Mouse (Mus musculus) embryo, embryonic 10.5 days (tissue): ENCODE measurements around the gene Med12l.

Source experiments
- DNase-seq: peaks from one replicate; pipeline ENCODE4 v3.0.0-alpha.2; 2015; ENCODE audit warnings: low spot score

The Med12l gene

DNA sequence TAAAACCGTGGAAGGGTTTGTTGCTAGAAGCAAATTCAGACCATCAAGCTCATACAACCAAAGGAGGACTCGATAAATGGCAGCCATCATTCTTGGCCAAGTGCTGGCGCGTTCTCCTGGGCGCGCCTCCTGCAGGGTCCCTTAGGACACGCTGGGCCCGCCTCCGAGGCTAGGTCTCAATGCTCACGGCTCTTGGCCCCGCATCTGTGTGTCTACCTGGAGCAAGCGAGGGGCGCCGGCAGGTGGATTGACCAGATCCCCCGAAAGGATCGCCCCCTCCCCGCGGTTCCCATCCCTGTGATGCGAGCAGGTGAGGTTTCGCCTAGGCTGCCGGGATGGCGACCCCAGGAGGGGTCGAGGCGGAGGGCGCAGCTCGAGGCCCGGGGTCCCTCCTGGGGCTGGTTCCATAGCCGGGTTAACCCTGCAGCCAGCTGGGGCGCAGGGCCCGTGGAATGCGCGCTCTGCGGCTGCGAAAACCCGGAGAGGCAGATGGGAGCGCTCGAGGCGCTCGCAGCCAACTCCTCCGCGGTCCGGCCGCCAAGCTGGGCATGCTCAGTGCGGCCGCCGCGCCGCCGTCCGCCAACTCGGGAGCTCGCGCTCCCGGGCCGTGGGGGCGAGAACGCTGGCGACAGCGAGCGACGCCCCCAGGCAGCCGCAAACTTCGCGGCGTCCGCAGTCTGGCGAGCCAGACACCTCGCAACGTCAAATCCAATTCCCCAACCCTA lies at the start of gene Med12l:
Gene Med12l (plus strand): TSS at position 555 of the 725 bp plus-strand sequence.
- DNase-seq = peak; percentile 76

DNA sequence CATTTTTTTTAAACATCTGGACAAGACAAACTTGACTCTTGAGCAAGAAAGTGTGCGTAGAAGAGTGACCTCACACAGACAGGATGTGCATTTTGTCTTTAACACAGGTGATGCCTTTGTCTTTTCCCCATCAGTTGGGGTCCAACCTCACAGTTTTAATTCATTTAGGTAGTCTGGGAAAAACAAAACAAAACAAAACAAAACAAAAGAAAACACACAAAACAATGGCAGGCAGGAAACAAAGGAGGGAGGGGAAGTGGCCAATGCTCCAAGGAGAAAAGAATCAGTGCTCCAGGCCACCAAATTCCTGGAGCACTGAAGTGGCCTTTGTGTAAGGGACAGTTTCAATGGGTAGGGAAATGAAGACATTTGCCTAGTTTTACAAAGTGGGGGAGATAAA lies 44.5 kb upstream of the Med12l start:
- DNase-seq = no peak

DNA sequence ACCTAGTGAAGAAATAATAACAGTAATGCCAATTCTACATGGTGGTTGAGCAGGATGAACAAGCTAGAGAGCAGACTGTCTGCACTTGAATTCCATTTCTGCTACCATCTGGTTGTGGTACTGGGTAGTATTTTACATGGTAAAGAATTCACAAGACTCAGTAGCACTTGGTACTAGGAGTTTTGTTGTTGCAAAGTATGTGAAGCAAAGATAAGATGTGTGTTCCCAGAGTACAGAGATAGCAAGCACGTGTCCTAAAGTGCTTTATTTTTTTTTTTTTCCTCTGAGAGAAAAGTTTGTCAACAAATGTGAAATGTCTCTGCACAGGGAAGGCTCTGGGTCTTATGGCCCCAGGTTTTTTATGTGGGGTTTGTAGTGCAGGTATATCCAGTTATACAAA lies 28.2 kb upstream of the Med12l start:
- DNase-seq = no peak

DNA sequence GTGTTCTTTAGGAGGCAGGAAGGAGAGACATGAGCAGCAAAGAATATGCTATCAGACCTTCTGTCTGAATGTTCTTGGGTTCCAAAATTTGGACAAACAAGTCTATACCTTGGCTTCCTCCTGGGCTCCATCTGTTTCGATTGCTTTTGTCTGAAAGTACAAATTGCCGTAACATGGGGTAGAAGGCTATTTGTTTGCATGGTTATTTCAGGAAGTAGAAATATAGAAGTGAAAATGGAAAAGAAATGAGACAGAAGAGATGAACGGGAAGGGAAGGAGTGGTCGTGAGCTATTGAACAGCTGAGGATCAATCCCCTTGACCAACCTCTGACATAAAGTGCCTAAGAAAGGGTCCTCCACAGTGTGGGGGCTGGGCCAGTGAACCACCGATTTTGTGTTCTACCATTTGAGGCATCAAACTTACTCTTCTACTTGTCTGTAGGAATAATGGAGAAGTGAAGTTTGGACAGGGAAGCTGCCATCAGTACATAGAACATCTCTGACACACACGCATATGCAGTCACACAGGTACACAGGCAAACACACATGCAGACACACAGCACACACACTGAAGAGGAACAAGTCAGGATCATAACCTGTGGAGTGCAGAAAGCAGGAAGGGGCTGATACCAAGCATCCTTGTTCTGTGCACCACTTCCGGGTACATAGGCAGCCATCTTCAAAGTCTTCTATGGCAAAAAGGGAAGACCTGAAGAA lies 27.6 kb upstream of the Med12l start:
- DNase-seq = no peak

DNA sequence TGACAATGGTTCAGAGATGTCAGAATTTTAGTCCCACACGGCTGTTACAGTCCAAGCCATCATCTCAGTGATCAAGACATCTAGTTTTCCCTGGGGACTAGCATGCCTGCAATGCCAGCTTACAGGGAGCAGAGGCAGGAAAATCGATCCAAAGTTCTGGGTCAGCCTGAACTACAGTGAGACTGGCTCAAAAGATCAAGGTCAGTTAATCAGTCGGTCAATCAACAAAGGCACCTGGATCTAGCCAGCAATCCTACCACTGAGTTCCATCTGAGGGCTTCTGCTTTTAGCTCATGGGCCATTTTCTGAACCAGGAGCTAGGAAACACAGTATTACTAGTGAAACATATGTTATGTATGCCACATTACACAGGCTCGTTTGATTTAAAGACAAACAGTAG lies 25.0 kb upstream of the Med12l start:
- no peak for DNase-seq

DNA sequence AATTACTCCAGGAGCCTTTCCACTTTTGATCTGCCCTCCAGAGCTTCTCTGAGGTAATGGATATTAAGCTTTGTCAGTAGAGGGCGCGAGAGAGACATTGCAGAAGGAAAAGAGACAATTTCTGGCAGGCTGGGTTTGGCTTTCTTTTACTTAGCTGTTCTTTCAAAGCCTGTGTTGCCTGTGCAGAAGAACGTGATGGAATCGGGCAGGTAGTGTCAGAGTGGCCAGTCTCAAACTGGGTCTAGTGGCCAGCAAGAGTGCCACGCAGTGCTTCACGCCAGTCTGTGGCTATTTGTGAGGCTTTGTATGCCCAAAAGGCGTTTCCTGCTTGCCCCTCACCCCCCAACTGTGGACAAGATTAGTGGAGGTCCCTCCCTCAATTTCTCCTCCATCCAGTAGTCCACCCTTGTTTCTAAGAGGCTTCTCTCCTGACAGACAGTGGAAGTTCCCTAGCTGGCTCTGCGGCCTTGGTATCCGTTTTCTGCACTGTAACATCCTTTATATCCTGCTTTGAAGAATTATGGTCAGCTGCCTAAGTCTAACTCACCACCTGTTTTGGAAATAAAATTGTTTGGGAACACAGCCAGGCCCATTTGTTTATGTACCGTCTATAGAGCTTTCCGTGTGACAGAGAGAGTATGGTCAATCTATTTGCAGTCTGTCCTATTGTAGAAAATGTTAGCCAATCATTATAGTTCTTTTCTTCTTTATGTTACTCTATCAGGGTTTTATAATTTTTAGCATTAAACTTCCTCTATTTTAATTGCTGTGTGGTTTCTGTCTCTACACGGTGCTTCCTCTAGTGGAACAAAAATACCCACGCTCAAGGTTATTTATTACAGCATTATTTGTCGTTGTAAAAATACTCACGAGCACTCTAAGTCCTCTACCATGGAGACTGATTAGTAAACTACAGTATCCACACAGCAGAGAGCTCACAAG lies 22.5 kb upstream of the Med12l start:
- peak; percentile 91 for DNase-seq

DNA sequence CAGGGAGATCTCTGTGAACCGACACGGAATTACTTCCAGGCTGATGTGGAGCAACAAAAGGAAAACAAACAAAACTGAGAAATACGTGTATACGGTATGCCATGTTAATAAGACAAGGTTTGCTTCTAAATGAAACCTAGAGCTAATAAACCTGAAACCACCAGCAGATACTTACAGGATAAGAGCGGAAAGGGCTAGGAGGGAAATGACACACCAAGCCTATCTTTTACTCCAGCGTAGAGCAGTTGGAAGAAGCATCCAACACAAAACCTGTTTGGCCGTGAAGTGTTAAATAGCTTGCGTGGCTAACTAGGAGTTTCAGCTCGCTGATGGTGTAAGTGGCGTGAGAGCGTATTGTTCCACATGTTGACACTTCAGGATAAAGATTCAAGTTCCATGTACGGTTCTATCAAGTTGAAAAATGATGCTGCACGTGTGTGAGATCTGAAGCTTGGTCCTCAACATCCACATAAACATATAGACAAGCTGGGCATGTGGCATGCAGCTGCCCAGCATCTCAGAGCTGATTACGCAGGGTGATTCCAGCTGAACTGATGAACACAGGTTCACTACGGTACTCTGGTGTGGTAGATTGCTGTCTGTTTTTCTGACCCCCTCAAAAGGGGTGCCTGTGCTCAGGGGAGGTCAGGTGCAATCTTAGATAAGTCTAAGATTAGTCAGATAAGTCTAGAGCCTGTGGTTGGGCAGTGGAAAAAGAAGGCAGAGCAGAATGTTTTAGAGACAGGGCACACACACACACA lies 21.6 kb upstream of the Med12l start:
- DNase-seq = no peak

DNA sequence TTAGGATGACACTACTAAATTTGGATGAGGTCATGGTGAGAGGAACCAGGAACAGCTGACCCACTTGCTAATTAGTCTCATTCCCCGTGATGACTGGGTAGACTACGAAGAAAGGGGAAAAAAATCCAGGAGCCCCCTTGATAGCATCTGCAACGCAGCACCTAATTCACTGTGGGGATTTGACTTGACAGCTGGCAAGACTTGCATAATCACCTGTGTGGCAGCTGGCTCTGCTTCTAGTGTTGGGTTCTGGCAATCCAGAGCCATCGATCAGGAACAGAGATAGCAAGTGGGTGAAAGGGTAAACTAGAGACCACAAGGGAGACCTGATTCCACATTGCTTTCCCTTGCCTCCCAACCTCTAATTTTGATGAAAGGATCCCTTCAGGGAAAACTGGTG lies 19.8 kb upstream of the Med12l start:
- no peak for DNase-seq

DNA sequence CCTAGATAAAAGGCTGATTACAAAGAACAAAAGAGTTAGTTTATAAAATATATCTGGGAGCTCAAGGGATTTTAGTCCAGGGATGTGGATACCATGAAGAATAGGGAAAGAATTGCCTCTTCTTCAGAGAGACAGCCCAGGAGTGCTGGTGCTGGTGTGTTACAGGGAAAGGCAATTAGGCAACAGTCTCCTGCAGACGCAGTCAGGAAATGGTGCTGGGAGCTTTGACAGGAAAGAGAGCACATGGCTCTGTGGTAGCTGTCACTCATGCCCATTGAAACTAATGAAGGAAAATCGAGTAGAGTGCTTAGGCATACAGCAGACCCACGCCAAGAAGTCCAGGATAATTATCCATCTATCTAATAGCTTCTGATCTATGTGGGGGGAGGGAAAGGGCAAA lies 16.3 kb upstream of the Med12l start:
- DNase-seq = no peak

DNA sequence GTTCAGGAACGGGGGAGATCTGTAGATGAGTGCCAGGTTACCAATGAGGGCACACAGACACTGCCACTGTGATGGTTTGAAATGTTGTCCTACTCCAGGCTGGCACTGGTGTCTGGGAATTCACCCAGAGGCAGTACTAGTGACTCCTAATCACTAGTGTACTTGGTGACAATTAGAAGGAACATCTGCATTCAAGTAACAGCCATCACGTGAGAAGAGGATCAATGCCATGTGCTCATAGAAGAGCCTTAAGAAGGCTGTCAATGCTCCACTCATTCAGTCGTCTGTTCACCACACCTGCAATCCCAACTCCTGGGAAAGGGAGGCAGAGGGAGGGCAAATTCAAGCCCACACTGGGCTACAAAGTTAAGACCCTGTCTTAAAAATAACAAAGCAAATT lies 15.1 kb upstream of the Med12l start:
- no peak for DNase-seq

DNA sequence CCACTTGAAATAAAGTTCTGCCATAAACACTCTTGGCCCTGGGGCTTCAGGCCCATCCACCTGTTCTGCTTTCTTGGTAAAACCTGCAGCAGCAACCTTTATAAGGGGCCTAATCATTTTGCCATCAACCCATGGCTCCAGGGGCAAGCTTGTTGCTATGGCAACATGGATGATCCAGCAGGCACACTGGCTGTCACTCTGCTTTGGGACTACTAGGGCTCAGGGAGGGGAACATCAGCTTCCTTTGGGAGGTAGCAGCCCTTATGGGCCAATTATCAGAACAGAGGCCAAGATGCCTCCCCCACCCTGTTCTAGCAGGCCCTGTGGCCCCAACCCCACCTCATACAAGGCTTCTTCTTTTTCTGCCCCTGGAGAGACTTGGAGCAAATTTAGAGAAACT lies 13.5 kb upstream of the Med12l start:
- no peak for DNase-seq

DNA sequence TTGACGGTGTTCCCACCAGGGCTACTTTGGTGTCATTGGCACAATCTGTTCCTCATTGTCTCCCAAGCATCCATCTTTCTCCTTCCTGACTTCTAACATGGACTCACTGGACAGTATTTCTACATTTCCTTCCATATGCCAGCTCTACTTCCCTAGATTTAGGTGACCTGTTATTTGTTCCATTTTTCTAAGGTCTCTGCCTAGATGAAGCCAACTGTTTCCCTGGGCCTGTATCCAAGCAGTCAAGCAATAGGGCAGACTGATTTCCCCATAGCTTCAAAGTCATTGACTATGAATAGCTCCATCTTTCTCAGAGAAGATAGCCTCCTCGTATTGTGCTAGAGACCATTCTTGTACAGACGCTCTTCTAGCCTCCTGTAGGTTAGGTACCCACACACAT lies 12.0 kb upstream of the Med12l start:
- DNase-seq = no peak

DNA sequence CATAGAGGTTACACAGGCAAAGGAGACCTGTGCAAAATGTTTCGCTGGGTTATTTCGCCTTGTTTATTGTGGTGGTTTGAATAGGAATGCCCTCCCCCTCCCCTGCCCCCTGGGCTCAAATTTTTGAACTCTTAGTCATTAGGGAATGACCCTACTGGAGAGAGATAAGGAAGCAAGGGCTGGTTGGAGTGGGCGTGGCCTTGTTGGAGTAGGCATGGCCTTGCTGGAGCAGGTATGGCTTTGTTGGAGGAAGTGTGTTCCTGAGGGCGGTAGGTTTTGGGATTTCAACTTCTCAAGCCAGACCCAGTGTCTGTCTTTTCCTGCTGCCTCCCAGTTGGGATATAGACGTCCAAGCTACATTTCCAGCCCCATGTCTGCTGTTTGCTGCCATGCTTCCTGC lies 1.9 kb upstream of the Med12l start:
- DNase-seq = no peak

DNA sequence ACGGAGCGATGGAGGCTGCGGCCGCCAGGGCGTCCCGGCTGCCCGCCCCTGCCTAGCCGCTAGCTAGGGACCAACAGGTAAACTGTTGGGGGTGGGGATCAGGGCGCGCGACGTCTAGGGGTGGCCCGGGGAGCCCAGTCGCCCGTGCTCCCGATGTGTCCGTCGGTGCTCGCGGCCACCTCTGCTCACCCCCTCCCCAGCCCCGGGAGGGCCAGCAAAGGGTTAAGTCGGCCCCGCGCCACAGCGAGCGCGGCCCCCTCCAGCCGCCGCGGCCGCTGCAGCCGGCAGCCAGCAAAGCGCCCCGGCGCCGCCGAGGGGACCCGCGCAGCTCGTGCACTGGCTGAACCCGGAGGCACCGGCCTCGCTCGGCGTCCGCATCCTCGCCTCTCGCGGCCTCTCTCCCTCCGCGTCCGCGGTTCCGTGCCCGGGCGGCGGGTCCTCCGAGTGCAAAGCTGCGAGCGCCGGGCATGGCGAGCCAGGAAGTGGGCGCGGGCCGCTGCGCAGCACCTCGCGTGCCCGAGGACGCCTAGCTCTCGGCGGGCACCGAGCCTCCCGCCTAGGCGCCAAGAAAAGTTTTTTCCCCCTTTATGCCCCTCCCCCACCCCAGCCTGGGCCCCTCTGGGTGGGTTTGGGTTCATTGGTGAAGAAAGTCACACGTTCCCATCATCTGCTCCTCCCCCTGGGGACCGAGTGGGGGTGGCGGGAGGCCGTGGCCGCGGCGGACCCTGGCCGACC lies 538 bp downstream of the Med12l start:
- DNase-seq = peak; percentile 69

DNA sequence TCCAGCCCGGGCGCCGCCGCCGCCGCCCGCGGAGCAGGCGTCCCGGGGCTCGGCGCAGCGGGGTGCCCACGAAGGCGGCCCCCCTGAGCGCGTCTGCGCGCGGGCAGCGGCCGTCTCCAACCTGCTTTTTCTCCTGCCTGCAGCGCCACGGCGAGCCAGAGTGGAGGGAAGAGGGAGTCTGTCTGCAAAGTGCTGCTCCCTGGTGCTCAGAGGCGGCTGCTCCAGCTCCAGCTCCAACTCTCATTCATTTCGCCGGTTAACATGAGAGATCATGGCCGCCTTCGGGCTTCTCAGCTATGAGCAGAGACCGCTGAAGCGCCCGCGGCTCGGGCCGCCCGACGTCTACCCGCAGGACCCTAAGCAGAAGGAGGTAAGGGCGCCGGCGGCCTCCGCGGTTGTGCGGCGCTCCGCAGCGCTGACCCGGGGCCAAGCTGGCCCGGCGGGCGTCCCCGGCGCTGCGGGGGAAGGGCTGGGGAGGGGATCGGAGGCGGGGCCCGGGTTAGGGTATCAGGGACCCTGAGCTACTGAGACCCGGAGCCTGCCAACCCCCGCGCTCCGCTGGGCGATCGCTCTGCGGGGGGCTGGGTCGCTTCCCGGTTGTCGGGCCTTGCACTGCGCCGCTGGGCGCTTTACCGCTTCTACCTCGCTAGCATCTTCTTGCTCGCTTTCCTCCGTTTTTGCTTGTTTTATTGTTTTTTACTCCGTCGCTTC lies 1.3 kb downstream of the Med12l start:
- peak; percentile 83 for DNase-seq

DNA sequence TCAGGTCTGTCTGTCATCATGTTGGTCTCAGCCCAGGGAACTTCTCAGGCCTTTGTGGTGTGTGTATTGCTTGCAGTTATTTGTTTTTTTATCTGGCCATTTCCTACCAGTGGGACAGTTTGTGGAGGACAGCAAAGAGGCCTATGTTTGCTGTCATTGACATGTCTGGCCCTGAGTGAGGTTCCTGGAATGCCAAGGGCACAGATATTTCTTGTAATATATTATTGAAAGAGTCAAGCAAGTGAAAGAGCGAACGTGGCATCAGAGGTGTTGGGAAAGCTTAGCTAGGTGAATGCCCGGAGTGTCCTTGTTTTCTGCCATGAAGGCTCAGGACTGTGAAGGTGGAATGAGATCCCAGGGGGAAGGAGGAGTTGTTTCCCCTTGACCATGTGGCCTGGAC lies 4.7 kb downstream of the Med12l start:
- no peak for DNase-seq

DNA sequence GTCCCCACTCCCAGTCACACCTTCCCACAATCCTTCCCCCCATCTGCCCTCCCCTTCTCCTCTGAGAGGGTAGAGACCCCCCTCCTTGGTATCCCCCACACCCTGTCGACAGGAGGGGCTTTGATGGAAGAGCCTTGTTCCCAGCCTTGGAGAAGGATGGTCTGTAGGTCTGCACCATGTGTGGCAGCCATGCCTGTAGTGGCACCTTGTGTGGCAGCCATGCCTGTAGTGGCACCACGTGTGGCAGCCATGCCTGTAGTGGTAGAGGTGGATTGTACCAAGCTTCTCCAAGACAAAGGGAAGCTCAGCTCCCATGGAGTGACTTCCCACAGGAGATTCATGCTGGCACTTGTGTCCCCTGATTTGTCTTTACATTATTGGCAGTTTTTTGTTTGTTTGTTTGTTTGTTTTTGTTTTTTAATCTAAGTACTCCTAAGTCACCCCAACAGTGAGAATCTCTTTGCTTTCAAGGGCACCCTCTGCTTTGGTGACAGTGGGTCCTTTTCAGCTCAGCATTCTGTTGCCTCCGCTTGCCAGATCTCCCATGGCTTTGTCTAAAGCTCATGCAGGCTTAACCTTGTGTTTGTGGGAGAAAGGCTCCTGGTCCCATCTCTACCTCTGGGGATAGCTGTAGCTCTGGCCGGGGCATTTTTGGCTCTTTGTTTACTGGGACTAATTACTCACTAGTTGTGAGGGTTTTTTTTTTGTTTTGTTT lies 10.2 kb downstream of the Med12l start:
- no peak for DNase-seq

DNA sequence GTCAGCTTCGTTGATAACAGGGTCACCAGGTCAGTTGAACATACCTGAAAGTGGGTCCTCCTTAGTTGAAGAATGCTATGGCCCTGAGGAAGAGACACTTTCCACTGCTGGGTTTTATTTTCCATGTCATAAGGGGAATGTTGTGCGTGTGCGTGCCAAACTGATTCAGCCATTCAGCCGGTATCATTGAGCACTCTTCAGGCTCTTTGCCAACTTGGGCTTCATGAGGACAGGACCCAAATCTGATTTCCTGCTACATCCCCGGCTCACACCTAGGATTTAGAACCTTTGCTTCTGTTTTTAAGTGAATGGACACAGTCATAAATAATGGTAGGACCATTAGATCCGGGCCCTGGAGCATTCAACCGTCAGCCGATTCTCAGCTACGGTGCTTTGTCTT lies 10.9 kb downstream of the Med12l start:
- no peak for DNase-seq

DNA sequence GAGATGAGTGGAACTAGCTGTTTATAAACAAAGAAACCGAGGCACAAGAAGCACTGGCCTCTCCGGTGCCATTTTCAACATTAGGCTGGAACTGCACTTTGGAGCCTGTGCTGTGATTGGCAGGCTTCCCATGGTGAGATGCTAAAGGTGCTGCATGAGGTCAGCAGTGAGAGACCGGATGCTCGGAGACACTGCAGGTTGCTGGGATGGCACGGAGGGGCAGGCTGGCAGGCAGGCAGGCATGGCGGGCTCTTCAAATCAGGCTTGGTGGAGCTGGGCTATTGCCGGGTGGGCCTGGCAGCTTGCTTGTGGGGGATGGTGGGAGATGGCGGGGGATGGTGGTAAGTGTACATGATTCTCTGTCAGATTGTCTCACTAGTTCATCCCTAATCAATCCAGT lies 15.6 kb downstream of the Med12l start:
- DNase-seq = no peak

DNA sequence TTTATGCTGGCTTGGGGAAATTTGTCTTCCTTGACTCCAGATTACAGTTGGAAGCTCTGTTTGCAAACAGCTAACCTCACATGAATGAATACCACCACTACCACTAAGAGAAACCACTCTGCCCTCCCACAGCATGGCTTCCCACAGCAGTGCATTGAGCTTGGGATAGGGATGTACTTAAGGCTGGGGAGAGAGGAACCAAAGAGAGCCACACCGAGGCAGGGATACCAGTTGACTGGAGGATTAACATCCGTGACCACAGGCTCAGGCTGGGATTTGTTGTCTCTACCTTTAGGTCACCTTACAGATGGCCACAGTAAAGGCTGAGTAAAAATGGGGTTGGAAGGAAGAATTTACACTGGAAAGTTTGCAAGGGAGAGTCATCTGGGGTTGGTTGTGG lies 16.6 kb downstream of the Med12l start:
- DNase-seq = no peak
